Mouse (Mus musculus) brain, embryonic 18.5 days (tissue): ENCODE results near the gene Sdha.

ENCODE experiments used
- DNase-seq: peaks from one replicate; pipeline ENCODE4 v3.0.0-alpha.2; 2012; ENCODE audit warnings: low read depth, low spot score

Sdha gene

DNA sequence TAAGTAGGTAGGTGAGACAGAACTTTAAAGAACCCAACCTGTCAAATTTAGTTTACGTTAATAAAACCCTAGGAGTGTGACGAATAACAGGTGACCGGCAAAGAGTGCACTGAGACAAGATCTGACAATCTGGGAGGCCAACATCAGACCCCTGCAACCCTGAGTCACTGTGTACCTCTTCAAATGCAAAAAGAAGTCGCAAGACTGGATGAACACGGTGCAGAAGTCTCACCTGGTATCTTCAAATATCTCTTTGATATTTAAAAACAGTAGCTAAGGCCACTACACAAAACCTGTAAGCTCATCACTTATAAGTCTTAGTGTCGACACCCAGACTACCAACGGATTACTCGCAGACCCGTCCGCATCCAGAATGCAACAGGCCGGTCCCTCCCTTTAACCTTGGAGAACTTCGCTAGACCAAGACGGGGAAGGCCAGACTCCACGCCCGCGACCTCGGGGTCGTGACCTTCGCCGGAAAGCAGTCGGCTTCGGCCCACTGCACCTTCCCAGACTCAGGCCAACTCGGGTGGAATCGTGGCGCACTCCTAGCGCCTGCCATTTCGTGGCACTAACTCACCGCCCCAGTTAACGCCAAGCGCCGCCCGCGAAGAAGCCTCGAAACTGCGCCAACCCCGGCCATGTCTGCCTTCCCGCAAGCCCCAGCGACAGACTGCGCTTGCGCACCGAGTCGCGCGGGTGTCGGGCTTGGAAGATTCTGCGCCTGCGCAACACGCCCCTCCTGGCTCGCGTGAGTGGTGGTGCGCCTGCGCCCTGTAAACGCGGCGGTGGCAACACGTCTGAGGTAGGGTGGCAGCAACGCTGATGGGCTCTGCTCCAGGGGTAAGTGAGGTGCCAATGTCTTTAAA is at the start of gene Sdha, which contains the start of gene Ccdc127:
Gene Sdha (minus strand): TSS at position 715 of the 869 bp plus-strand sequence.
Gene Ccdc127 (plus strand): TSS at position 744 of the 869 bp plus-strand sequence.
- DNase-seq, result peak; percentile 92

DNA sequence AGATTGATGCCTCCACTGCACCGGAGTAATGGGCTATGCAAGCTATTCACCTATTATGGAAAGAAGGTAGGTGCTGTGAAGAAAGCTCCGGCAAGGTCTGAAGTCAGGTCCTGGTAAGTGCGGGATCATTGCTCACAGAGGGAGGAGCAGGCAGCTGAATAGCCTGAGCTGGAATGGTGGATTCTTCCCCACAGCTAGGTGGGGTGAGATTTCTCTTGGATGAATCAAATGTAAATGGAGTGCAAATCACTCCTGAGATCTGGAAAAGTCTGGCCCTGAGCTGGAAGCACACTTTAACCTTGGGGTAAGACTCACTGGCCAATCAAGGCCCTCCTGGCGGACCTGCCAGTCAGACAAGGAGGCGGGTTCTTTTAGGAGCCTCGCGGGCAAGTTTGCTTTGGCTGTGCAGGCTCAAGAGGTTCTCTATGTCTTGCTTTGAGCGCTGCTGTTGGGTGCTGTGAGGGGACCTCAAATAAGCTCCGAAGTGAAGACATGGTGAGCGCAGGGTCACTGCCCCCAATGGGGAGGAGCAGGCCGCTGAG is 49.3 kb upstream of the Sdha start, which contains the start of gene Ftl1-ps1:
Gene Ftl1-ps1 (plus strand): TSS at position 397 of the 542 bp plus-strand sequence.
- no peak for DNase-seq

DNA sequence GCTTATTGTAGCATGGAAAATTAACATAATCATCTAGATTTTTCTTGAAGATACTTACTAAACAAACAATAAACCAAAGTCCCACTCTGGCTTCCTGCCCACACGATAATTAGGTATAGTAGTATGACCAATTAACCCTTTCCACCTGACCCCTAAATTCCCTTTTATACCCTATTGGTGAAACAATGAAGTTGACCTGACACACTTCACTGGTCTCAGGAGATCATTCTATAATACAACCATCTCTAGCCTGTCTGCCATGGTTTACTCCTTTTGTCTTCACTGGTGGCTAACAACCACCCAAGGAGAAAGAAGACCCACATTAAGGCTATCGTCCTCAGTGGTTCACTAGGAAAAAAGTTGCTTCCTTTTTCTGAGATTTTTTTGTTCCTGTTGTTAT is 41.1 kb upstream of the Sdha start:
- DNase-seq, result no peak

DNA sequence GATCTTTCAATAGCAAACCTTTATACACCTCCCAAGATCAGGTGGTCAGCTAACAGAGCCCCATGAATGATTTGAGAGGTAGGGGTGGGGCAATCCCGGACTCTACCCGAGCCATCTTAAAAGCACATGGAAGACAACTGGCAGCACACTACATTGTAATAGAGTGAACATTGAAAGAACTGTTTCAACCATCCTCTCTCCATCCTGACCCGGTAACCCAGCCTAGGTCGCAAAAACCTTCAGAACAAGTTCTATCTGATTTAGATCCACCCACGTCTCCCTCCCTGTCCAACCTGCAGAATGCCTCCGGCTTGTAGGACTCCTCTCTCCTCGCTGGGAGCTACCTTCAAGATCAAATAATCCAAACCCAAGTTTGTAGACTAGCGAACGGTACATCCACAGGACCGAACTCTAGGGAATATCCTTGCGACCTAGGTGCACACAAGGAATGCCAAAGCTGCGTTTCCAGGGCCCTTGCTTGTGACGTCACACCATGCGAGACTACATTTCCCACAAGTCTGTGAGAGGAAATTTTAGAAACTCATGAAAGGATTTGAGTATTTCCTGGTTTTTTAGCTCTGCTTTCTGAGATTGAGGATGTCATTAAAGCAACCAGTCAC is 40.4 kb upstream of the Sdha start, which contains the start of gene Zfp72:
Gene Zfp72 (minus strand): TSS at position 466 of the 620 bp plus-strand sequence.
- DNase-seq, result peak; percentile 70

DNA sequence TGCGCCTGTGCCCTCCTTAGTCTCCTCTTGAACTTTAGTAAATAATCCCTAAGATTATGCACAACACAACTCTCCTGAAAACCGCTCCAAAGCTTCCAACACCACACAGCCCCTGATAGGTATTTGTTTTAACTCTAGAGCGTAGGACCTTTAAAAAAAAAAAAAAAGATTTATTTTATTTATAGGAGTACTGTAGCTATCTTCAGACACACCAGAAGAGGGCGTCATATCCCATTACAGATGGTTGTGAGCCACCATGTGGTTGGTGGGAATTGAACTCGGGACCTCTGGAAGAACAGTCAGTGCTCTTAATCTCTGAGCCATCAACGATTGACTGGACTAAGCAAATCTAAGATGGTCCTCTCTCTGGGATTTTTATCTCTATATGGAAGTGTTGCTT is 39.6 kb upstream of the Sdha start:
- no peak for DNase-seq

DNA sequence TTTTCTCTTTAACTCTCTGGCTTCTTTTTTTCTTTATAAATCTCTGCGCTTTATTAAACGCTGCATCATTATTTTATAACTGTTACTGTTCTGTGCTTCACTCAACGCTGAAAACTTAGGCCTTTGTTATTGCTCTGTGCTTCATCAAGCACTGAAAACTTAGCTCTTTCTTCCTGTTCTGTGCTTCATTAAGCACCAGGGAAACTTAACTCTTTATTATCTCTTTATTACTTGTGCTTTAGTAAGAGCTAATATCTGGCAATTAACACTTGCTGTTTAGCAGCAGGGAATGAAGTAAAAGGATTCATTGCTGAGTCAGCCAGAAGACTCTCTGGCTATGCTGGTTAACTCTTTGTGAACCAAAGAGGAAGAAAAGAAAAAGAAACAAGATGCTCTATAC is 32.2 kb upstream of the Sdha start:
- no peak for DNase-seq

DNA sequence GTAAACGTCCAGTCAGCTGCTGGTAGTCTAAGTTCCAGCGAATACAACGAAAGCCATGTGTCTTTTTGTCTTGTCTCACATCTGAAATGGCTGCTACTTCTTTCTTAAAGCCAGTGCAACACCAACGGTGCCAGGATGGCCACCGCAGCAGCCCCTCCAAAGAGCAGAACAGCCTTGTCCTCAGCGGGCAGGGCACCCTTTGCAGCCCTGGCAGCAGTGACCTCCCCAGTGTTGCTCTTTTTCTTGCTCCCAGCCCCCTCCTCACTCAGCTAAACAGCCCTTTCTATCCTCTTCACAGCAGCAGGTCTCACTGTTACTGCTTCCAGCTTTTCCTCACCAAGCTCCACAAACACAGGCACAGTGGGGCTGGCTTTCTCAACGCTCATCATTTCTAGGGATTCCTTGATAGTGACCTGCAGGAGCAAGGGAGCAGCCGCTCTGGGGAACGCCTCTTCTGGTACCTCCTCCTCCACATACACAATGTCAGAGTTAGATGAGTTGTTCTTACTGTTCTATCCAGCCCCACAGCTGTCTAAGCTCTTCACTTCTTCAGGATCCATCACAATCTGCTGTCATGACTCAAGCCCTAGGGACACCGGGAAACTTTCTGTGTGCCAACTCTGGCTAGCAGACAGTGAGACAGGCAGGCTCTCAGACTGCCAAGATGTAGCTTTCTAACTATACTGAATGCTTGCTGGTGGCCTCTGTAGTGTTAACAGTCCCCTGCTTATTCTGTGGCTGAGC is 31.6 kb upstream of the Sdha start:
- no peak for DNase-seq

DNA sequence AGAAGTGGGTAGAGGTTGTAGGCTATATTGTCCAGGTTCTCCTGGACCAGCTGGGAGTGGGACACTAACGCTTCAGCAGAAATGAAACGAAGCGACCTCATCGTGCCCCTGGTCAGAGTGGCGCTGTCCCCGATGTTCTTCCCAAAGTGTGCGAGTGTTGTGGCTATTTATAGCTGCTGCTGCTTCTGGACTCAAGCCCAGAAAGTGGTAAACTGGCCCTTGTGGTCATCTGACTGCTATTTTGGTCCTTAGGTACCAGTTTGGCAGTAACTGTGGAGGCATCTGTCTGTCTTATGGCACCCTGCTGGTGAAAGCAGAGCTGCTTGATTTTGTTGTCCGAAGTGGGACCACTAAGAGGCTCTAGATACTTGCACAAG is 13.8 kb upstream of the Sdha start, which contains the start of gene Lrrc14b:
Gene Lrrc14b (minus strand): TSS at position 147 of the 377 bp plus-strand sequence.
- no peak for DNase-seq

DNA sequence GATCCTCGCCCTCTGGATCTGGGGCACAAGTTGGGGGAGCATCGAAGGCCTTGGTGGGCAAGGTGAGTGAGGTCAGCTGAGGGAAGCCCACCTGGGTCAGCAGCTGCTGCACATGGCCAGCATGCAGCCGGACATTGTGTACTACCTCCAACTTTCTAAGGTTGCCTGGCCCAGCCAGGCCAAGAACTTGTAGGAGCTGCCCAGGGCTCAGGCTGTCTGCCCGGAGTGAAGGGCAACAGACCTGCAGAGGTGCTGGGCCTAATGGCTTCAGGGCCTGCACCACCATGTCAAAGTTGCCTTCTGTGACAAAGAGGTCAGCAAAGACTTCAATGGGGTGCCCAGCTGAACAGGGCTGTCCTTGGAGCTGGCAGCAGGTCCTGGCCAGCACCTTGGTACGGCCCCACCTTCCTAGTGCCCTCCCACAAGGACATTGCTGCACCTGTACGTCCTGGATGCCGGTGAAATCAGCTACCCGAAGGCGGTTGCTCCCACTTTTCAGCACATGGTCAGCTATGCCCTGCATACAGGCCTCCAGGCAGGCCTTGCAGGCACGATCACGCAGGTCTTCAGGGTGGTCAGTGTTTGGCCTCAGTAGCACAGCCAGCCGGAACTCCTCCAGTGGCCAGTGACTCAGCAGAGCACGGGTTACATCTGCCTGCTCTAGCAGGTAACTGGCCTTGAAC is 13.2 kb upstream of the Sdha start:
- DNase-seq, result no peak

DNA sequence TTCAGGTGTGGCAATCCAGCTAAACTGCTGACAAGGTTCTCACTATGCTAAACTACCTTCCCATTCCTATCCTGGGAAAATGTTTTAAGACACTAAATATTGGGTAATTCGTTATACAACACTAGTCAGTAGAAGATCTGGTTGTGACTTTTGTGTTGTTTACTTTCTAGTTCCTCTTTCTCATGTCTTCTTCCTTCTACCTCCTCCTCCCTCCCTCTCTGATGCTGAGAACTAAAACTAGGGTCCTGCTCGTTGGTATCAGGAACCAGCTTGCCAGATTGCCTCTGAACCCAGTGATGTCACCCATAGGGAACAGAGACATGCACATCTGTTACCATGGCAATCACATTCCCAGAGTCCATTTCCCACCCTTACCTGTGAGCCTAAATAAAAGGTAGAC is 12.1 kb upstream of the Sdha start:
- DNase-seq, result no peak

DNA sequence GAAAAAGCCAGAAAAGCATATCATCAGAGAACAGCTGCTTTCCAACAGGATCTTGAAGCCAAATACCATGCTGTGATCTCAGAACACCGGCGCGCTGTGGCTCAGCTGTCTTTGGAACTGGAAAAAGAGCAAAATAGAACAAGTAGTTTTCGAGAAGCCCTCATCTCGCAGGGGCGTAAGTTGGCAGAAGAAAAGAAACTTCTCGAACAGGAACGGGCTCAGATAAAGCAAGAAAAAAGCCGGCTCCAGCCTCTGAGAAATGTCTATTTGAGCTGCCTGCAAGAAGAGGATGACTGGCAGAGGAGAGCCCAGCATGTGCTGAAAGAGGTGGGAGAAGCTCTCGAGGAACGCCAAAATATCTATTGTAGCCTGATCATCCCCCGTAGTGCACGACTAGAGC is 6.4 kb upstream of the Sdha start:
- no peak for DNase-seq

DNA sequence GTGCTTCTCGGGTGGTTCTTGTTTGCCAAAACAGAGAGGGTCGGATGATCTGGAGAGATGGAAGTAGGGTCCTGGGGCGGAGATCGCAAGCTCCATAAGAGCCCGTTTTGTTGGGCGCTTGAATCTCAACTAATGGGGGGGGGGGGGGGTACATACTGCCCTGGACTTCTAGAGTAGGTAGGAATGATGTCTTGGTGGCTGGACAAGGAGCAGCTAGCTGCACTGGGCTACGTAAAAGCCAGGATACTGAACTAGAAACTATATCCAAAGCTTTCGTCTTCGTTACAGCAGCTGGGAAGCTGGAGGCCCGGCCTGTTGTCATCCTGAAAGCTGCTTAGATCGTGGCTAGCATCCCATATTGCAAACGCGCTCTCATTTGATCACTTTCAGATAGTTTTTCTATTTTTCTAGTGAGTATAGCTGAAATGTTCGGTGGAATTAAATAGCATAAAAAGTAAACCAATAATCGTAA is 391 bp upstream of the Sdha start:
- no peak for DNase-seq

DNA sequence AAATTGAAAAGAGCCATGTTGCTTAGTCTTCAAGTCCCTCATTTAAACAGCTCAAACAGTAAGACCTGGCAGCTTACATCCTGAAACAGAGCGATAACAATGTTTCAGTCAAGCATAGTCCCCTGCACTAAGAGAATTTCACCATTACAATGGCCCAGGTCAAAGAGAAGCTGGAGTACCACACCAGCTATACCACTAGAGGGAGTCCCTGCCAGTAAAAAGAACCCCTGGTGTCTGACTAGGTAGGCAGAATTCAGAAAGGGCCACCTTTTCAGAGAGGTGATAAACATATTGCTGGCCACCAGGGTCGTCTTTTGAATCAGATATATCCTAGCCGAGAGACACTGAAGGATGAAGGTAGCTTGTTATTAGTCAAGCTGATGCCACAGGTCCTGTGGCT is 9.0 kb downstream of the Sdha start:
- DNase-seq, result no peak

DNA sequence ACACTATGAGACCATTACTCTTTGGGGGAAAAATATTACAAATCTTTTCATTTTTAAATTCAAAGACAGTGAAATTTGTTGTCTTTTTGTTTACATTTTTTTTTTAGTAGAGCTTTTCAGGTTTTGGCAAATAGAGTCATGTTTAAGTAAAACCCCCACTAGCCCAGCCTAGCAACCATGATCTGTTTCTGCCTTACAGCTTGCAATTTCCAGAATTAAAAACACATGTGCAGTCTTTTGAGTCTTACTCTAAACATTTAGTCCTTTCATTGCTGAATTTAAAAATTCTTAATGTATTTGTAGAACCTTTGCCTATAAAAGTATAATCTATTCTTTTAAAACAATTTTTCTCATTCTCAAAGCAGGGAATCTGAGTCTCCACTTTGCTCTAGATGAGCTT is 20.8 kb downstream of the Sdha start:
- DNase-seq, result no peak

DNA sequence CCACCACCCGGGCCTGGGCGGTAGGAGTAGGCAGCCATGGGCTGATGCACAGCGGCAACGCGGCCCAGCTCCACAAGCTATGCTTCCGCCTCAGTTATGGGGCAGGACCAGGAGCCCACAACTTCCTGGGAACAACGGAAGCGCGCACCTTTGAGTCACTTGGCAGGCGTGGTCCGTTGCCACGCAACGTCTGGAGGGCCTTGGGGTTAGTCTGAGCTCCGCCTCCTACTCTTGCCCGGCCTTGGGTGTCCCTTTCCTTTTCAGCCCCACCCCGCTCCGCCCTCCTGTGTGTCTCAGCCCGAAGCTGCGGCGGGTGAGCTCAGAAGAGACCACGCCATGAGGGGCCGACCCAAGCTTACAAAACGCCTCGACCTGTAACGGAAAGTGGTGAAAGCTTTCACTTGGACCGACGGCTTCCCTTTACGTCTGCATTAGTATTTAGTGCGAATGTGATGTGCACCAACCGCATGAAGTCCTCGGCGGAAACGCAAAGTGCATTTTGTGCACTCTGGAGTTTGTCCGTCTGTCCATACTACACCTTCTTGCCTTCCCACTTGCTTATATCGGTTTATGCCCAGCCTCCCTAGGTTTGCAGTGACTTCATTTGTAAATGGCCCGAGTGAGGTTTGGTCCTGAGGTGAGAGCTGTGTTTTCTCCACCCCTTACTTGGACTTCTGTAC is 32.8 kb downstream of the Sdha start, which contains the start of gene Pdcd6:
Gene Pdcd6 (minus strand): TSS at position 411 of the 680 bp plus-strand sequence.
- DNase-seq, result peak; percentile 73

DNA sequence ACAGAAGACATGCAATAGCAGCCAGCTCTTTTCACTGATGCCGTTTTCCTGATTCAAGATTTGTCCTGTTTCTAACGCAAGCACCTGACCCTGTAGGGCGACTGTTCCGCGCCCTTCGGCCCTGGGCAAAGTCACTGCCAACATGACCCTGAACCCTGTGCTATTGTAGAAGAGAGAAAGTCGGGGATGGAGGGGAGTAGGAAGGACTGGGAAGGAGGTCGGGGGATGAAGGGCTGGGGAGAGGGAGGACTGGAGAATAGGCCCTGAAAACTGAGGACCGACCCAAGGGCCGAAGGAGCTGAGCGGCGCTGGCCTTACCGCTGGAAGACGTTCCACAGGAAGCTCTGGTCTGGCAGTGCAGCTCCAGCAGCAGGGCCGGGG is 33.3 kb downstream of the Sdha start:
- DNase-seq, result no peak

DNA sequence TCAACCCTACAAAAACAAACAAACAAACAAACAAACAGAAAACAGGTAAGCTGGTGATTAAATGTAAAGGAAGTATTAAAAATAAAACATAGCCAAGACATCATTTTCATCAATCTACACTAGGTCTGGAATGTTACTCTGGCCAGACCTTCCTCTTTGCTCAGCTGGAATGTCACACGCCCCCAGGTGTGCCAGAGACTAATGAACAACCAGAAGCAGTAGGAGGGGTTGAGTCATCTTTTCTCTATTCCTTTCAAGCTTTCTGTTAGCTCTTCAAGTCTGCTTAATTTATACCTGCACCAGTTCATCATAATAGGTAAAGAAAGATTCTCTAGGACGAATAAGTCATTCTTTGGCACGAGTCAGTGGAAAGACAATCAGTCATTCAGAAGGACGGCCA is 33.7 kb downstream of the Sdha start:
- DNase-seq, result no peak

DNA sequence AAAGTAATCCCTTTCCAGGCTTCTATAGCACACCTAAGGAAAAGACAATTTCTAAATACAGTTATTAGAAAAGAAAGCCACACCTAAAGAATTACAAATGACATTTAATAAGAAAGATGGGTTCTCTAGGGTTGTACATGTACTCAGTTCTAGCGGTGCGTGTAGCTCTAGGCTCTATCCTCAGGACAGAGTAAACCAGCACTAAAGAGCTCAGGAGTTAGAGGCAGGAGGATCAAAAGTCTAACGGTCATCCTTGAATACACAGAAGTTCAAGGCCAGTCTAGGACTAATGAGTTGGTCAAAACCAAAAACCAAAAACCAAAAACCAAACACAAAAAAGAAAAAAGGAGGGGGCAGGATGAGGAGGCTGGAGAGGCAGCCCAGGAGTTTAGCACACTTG is 35.5 kb downstream of the Sdha start:
- DNase-seq, result no peak

DNA sequence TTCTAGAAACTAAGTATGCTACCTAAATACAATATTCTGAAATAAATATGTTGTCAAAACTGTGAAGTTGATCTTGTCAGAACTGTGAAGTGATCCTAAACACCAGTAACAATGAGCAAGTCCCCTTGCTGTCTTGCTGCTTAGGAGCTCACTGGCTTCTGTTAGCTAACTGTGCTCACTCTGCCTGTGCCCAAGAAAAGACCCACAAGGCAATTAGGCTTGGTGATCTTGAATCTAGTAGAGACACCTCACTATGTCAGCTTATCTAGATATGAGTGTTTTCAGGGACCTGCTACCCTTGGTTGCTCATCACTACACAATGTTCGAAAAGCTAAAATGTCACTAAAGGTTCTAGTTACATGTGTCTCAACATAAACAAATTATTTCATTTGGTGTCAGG is 44.3 kb downstream of the Sdha start:
- no peak for DNase-seq

DNA sequence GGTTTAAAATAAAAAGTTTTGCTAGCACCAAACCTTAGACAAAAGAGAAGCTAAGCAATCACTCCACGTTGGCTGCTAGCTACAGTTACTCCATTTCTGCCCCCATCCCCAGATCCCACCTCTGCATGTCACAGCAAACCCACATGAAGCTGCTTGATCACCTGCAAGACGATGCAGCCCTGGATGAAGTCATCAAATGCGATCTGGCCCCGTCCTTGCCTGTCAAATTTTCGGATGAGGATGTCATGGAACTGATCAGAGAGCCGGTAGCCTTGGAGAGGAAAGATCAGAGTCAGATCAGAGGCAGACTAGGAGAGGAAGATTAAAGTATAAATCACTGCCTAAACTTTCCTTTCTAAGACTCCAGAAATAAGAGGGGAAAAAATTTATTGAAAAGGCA is 44.7 kb downstream of the Sdha start:
- DNase-seq, result no peak
